Mouse (Mus musculus) liver, adult 2 months (tissue): ENCODE data around the gene Cxcr1. TPM values are rescaled to one million over a fixed set of nuclear protein-coding genes. Genes with fewer than 3 reads are reported as not detected.

Experiments
- DNase-seq: peaks from one replicate; pipeline ENCODE4 v3.0.0-alpha.2; 2011; ENCODE audit warnings: low read depth, low spot score; ENCODE audit errors: extremely low read depth
- H3K27ac ChIP-seq: fragments of 200-500 bp; replicated peaks from 2 replicates; pipeline ENCODE4 v1.5.1; 2012; ENCODE audit warnings: low read depth, mild to moderate bottlenecking, control low read depth, inconsistent platforms, low read length; ENCODE audit not compliant: insufficient read depth
- H3K27me3 ChIP-seq: fragments of 200-500 bp; 2 replicates; pipeline ENCODE4 v1.6.1; 2012; ENCODE audit warnings: mild to moderate bottlenecking, moderate library complexity, low read length, inconsistent platforms; ENCODE audit not compliant: control insufficient read depth, insufficient read depth
- H3K36me3 ChIP-seq: fragments of 200-500 bp; 2 replicates; pipeline ENCODE4 v1.6.1; 2012; ENCODE audit warnings: low read length, inconsistent platforms; ENCODE audit not compliant: control insufficient read depth, insufficient read depth
- H3K4me1 ChIP-seq: fragments of 200-500 bp; 2 replicates; pipeline ENCODE4 v1.6.1; 2011; ENCODE audit warnings: low read length; ENCODE audit not compliant: control insufficient read depth, insufficient read depth
- H3K4me3 ChIP-seq: fragments of 200-500 bp; 2 replicates; pipeline ENCODE4 v1.5.1; 2011; ENCODE audit warnings: low read depth, mild to moderate bottlenecking, control low read depth, low read length, moderate library complexity; ENCODE audit not compliant: insufficient read depth
- H3K79me2 ChIP-seq: fragments of 200-500 bp; 2 replicates; pipeline ENCODE4 v1.6.1; 2012; ENCODE audit warnings: inconsistent platforms, mild to moderate bottlenecking, low read length, moderate library complexity; ENCODE audit not compliant: control insufficient read depth, insufficient read depth
- H3K9ac ChIP-seq: fragments of 200-500 bp; 2 replicates; pipeline ENCODE4 v1.6.1; 2012; ENCODE audit warnings: low read depth, mild to moderate bottlenecking, control low read depth, inconsistent platforms, low read length
- CTCF ChIP-seq: fragments of 200-500 bp; IDR thresholded peaks from 2 replicates; pipeline ENCODE4 v1.5.1; 2011; ENCODE audit warnings: low read depth, low read length, control low read depth
- POLR2A ChIP-seq: fragments of 200-500 bp; IDR thresholded peaks from 2 replicates; pipeline ENCODE4 v1.6.1; 2011; ENCODE audit warnings: low read length, control low read depth; ENCODE audit not compliant: insufficient read depth; ENCODE audit errors: extremely low read depth
- WGBS: fragments of 180-500 bp; shearing (Covaris S2); methylation state at CpG from one replicate; pipeline ENCODE4 v1.1.7; 2018; 5-methylcytosine and 5-hydroxymethylcytosine counted together
- polyA plus RNA-seq: library from polyadenylated mRNA; depleted of rRNA; stranded (reverse); fragments of >200 nt; gene quantifications from 2 replicates; pipeline ENCODE4 v1.2.3, GENCODE M21; 2012
- total RNA-seq: library from RNA; depleted of rRNA; stranded (reverse); fragments of >200 nt; gene quantifications from 2 replicates; pipeline ENCODE4 v1.2.3, GENCODE M21; 2014

Cxcr1 gene
- total and polyA plus RNA-seq, 2 experiments = not detected

DNA sequence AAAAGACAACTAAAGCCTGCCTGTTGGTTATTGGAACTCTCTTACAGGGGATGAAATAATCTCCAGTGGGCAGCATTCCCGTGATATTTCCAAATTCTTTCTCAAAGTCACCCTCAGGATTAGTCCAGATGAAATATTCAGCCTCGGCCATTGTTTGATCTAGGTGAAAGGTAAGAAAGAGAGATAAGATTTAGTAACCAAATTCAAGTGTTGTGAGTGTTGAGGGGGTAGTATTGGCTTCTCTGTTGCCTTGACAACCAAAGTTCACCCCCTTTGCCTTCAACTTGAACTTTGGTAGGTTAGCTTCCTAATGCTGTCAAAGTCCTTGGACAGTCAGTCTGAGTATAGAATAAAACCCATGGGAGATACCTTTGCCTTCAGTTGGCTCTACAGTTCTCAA is 1.7 kb downstream of the Cxcr1 start:
- WGBS = 22% methylated on average over 2 of the region's 2 CpGs
- peak; percentile 92 for DNase-seq
- no peak for TF ChIP-seq CTCF
- Histone ChIP-seq H3K4me1 (peaks cover 21% of the 10 kb centered on the region), H3K4me3 (no peak overlapping the region), H3K9ac (no peak overlapping the region), H3K36me3 (no peaks in the 10 kb centered on the region), H3K27ac (peak overlapping the region; percentile 64), H3K79me2 (no peaks in the 10 kb centered on the region), H3K27me3 (no peaks in the 10 kb centered on the region)

- Histone ChIP-seq H3K9ac (no peak overlapping the region), H3K4me3 (no peak overlapping the region), H3K79me2 (no peaks in the 10 kb centered on the region), H3K36me3 (no peaks in the 10 kb centered on the region), H3K27ac (peak overlapping the region; percentile 63), H3K27me3 (no peaks in the 10 kb centered on the region), H3K4me1 (peaks cover 18% of the 10 kb centered on the region)
- DNase-seq = peak; percentile 95
- TF ChIP-seq POLR2A (no peak), CTCF (no peak)
- WGBS = 30% methylated on average over 7 of the region's 7 CpGs
Observed at GRCm38 (mm10) chr1:74190471-74190870, 4.0 kb downstream of the Cxcr1 start.

DNA sequence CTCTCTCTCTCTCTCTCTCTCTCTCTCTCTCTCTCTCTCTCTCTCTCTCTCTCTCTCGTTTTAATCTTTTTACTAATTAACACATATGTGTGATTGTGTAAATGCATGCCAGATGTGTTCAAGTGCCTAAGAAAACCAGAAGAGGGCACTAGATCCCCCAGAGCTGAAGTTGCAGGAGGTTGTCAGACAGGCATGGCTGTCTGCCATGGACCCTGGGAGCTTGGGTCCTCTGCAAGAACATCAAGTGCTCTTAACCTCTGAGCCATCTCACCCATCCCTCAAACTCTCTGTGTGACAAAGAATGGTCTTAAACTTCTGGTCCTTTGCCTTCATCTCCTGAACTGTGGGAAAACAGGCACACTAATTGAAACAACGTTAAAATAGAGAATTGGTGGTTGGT is 11.4 kb downstream of the Cxcr1 start:
- TF ChIP-seq POLR2A (no peak), CTCF (peak; percentile 41)
- H3K9ac ChIP-seq = no peak overlapping the region
- peak; percentile 41 for DNase-seq
- no peaks in the 10 kb centered on the region for H3K79me2 ChIP-seq
- no peaks in the 10 kb centered on the region for H3K36me3 ChIP-seq
- H3K27ac ChIP-seq = no peak overlapping the region
- H3K4me1 ChIP-seq = no peaks in the 10 kb centered on the region
- 53% methylated on average over 2 of the region's 2 CpGs for WGBS
- no peaks in the 10 kb centered on the region for H3K27me3 ChIP-seq
- H3K4me3 ChIP-seq = no peak overlapping the region

GRCm38 (mm10) chr1:74181462-74181861 is 13.0 kb downstream of the Cxcr1 start:
- H3K27me3 ChIP-seq = no peaks in the 10 kb centered on the region
- no peaks in the 10 kb centered on the region for H3K4me1 ChIP-seq

GRCm38 (mm10) chr1:74179624-74180408 is 14.6 kb downstream of the Cxcr1 start:
- TF ChIP-seq CTCF (no peak), POLR2A (no peak)
- Histone ChIP-seq H3K79me2 (no peaks in the 10 kb centered on the region), H3K27me3 (no peaks in the 10 kb centered on the region), H3K27ac (no peak overlapping the region), H3K36me3 (no peaks in the 10 kb centered on the region), H3K4me3 (no peak overlapping the region), H3K9ac (no peak overlapping the region), H3K4me1 (no peaks in the 10 kb centered on the region)
- whole genome bisulfite sequencing = 72% methylated on average over 9 of the region's 9 CpGs
- DNase-seq = no peak

More at GRCm38 (mm10) chr1:74181462-74181861, 13.0 kb downstream of the Cxcr1 start:
- no peak overlapping the region for H3K27ac ChIP-seq
- no peak overlapping the region for H3K4me3 ChIP-seq
- H3K36me3 ChIP-seq = no peaks in the 10 kb centered on the region
- H3K9ac ChIP-seq = no peak overlapping the region
- TF ChIP-seq POLR2A = no peak
- TF ChIP-seq CTCF = no peak
- 67% methylated on average over 2 of the region's 2 CpGs for WGBS
- no peak for DNase-seq
- H3K79me2 ChIP-seq = no peaks in the 10 kb centered on the region

DNA sequence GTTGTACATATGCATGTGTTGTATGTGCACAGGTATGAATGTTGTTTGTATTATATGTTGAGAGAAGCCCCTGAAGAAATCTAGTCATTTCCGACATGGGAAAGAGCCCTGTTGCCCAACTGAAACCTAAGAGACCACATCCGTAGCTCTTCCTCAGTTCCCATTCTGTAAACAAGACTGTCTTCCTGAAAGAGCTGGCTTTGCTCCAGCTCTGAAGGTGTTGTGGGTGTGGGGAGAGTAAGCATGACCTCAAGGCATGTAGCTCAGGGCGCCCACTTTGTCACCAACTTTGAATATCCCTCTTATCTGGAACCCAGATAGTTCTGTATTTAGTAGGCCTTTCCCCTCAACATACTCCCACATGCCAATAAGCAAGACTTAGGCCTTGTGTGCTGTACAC is 15.8 kb downstream of the Cxcr1 start:
- Histone ChIP-seq H3K27me3 (no peaks in the 10 kb centered on the region), H3K9ac (no peak overlapping the region), H3K79me2 (no peaks in the 10 kb centered on the region), H3K27ac (no peak overlapping the region), H3K4me3 (no peak overlapping the region), H3K36me3 (no peaks in the 10 kb centered on the region), H3K4me1 (no peaks in the 10 kb centered on the region)
- WGBS = 81% methylated on average over 3 of the region's 3 CpGs
- TF ChIP-seq POLR2A = no peak
- no peak for TF ChIP-seq CTCF
- DNase-seq = no peak
